Mouse (Mus musculus): ENCODE results near the gene 4930407I10Rik. TPM values are rescaled to one million over a fixed set of nuclear protein-coding genes. Genes with fewer than 3 reads are reported as not detected.
A peak's percentile ranks its signal among the peaks of the same experiment; 100 is the strongest.

Gene 4930407I10Rik
- polyA plus RNA-seq, 1 experiment from 2014 or later: 0.04 TPM

- Histone ChIP-seq H3K9me3 (no peaks in the 10 kb centered on the region), H3K9ac (no peak within 1 kb of the TSS), H3K27ac (no peak within 1 kb of the TSS), H3K36me3 (no peaks in the 10 kb centered on the region), H3K27me3 (replicated peaks) (peaks cover 35% of the 10 kb centered on the region), H3K4me1 (no peaks in the 10 kb centered on the region), H3K4me2 (replicated peaks) (peak within 1 kb of the TSS; percentile 49), H3K4me3 (0 out of 2 replicates have a peak within 1 kb of the TSS, but pooled peaks have one; percentile 7)
- no peak for ATAC-seq (ENCODE audit: low FRiP score, low read depth)
- WGBS: 22% methylated on average over 40 of the region's 40 CpGs
Measured at GRCm38 (mm10) chr15:82069898-82070297, 10.9 kb downstream of the 4930407I10Rik start, which contains the start of gene Mei1. Gene Mei1, plus strand, starts transcription at chr15:82069996.

GRCm38 (mm10) chr15:82071816-82072469, 13.0 kb downstream of the 4930407I10Rik start:
- Histone ChIP-seq H3K4me2 (replicated peaks) (no peak overlapping the region), H3K36me3 (no peaks in the 10 kb centered on the region), H3K27me3 (replicated peaks) (peaks cover 35% of the 10 kb centered on the region), H3K9me3 (no peaks in the 10 kb centered on the region), H3K4me1 (no peaks in the 10 kb centered on the region), H3K9ac (no peak overlapping the region), H3K27ac (no peak overlapping the region), H3K4me3 (no peak overlapping the region)
- no peak for ATAC-seq (ENCODE audit: low FRiP score, low read depth)
- 92% methylated on average over 26 of the region's 26 CpGs for WGBS

GRCm38 (mm10) chr15:82073490-82073889, 14.5 kb downstream of the 4930407I10Rik start:
- H3K4me3 ChIP-seq: no peak overlapping the region
- no peak overlapping the region for H3K4me2 ChIP-seq (replicated peaks)
- H3K4me1 ChIP-seq: no peaks in the 10 kb centered on the region
- H3K36me3 ChIP-seq: no peaks in the 10 kb centered on the region
- H3K27ac ChIP-seq: no peak overlapping the region
- 91% methylated on average over 7 of the region's 7 CpGs for WGBS
- peaks cover 32% of the 10 kb centered on the region for H3K27me3 ChIP-seq (replicated peaks)
- H3K9me3 ChIP-seq: no peaks in the 10 kb centered on the region
- no peak overlapping the region for H3K9ac ChIP-seq
- ATAC-seq (ENCODE audit: low FRiP score, low read depth): no peak

- H3K4me2 ChIP-seq (replicated peaks): no peak overlapping the region
- no peak overlapping the region for H3K4me3 ChIP-seq
- H3K9ac ChIP-seq: no peak overlapping the region
- H3K4me1 ChIP-seq: no peaks in the 10 kb centered on the region
- H3K27ac ChIP-seq: no peak overlapping the region
- no peaks in the 10 kb centered on the region for H3K9me3 ChIP-seq
- H3K27me3 ChIP-seq (replicated peaks): no peaks in the 10 kb centered on the region
- ATAC-seq (ENCODE audit: low FRiP score, low read depth): no peak
- WGBS: 65% methylated on average over 10 of the region's 10 CpGs
- no peaks in the 10 kb centered on the region for H3K36me3 ChIP-seq
Measured at GRCm38 (mm10) chr15:82079883-82080282, 20.9 kb downstream of the 4930407I10Rik start.

GRCm38 (mm10) chr15:82081161-82081560, 22.2 kb downstream of the 4930407I10Rik start:
- Histone ChIP-seq H3K4me3 (no peak overlapping the region), H3K9me3 (no peaks in the 10 kb centered on the region), H3K27ac (no peak overlapping the region), H3K4me1 (no peaks in the 10 kb centered on the region), H3K27me3 (replicated peaks) (no peaks in the 10 kb centered on the region), H3K9ac (no peak overlapping the region), H3K4me2 (replicated peaks) (no peak overlapping the region), H3K36me3 (no peaks in the 10 kb centered on the region)
- WGBS: 31% methylated on average over 7 of the region's 7 CpGs
- ATAC-seq (ENCODE audit: low FRiP score, low read depth): no peak

GRCm38 (mm10) chr15:82085606-82086005, 26.7 kb downstream of the 4930407I10Rik start:
- H3K4me2 ChIP-seq (replicated peaks): no peak overlapping the region
- no peak overlapping the region for H3K4me3 ChIP-seq
- no peaks in the 10 kb centered on the region for H3K4me1 ChIP-seq
- no peak for ATAC-seq (ENCODE audit: low FRiP score, low read depth)
- no peaks in the 10 kb centered on the region for H3K27me3 ChIP-seq (replicated peaks)
- 91% methylated on average over 9 of the region's 9 CpGs for WGBS
- no peaks in the 10 kb centered on the region for H3K36me3 ChIP-seq
- H3K9ac ChIP-seq: no peak overlapping the region
- no peak overlapping the region for H3K27ac ChIP-seq
- no peaks in the 10 kb centered on the region for H3K9me3 ChIP-seq

GRCm38 (mm10) chr15:82086131-82086530, 27.2 kb downstream of the 4930407I10Rik start:
- H3K9ac ChIP-seq: no peak overlapping the region
- no peaks in the 10 kb centered on the region for H3K9me3 ChIP-seq
- no peaks in the 10 kb centered on the region for H3K27me3 ChIP-seq (replicated peaks)
- H3K27ac ChIP-seq: no peak overlapping the region
- H3K4me3 ChIP-seq: no peak overlapping the region
- no peaks in the 10 kb centered on the region for H3K4me1 ChIP-seq
- 81% methylated on average over 12 of the region's 12 CpGs for WGBS
- ATAC-seq (ENCODE audit: low FRiP score, low read depth): no peak
- no peaks in the 10 kb centered on the region for H3K36me3 ChIP-seq
- H3K4me2 ChIP-seq (replicated peaks): no peak overlapping the region

- WGBS: 14% methylated on average over 10 of the region's 10 CpGs
- ATAC-seq (ENCODE audit: low FRiP score, low read depth): no peak
- Histone ChIP-seq H3K4me3 (no peak overlapping the region), H3K4me1 (no peaks in the 10 kb centered on the region), H3K4me2 (replicated peaks) (no peak overlapping the region), H3K9ac (no peak overlapping the region), H3K36me3 (no peaks in the 10 kb centered on the region), H3K9me3 (no peaks in the 10 kb centered on the region), H3K27me3 (replicated peaks) (no peaks in the 10 kb centered on the region), H3K27ac (no peak overlapping the region)
Measured at GRCm38 (mm10) chr15:82087266-82087665, 28.3 kb downstream of the 4930407I10Rik start.

GRCm38 (mm10) chr15:82091061-82091460, 32.1 kb downstream of the 4930407I10Rik start:
- H3K4me2 ChIP-seq (replicated peaks): no peak overlapping the region
- H3K4me1 ChIP-seq: no peaks in the 10 kb centered on the region
- no peaks in the 10 kb centered on the region for H3K36me3 ChIP-seq
- H3K9me3 ChIP-seq: no peaks in the 10 kb centered on the region
- ATAC-seq (ENCODE audit: low FRiP score, low read depth): no peak
- H3K27me3 ChIP-seq (replicated peaks): no peaks in the 10 kb centered on the region
- WGBS: 78% methylated on average over 7 of the region's 7 CpGs
- H3K9ac ChIP-seq: no peak overlapping the region
- H3K4me3 ChIP-seq: no peak overlapping the region
- no peak overlapping the region for H3K27ac ChIP-seq

GRCm38 (mm10) chr15:82106953-82107555, 48.1 kb downstream of the 4930407I10Rik start:
- 18% methylated on average over 8 of the region's 8 CpGs for WGBS

More at GRCm38 (mm10) chr15:82106953-82107555, 48.1 kb downstream of the 4930407I10Rik start:
- Histone ChIP-seq H3K27ac (no peak overlapping the region), H3K27me3 (replicated peaks) (no peaks in the 10 kb centered on the region), H3K9me3 (no peaks in the 10 kb centered on the region), H3K36me3 (no peaks in the 10 kb centered on the region), H3K4me2 (replicated peaks) (no peak overlapping the region), H3K4me1 (no peaks in the 10 kb centered on the region), H3K4me3 (no peak overlapping the region), H3K9ac (no peak overlapping the region)
- no peak for ATAC-seq (ENCODE audit: low FRiP score, low read depth)
